Mouse (Mus musculus) B cell, adult 2 months (primary cell): ENCODE data around the gene Gtpbp1.

Source experiments
- DNase-seq, 2 experiments: peaks; one replicate each; pipeline ENCODE4 v3.0.0; 2022

Gtpbp1 gene

DNA sequence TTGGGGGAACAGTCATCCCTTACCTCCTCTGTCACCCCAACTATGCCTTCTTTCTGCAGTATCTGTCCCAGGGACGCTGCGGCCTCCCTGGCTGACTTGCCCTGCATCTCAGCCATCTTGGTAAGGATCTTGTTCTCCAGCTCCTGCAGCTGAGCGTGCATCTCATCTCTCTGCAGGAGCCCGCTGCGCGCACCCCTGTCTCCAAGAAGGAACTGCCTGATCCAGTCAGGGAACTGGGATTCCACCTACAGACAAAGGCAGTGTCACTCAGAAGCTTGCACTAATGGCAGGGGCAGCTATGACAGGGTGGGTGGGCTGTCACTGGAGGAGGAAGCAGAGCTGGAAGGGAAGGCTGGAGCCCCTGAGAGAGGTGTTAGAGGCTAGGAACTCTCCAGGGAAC, 37.2 kb downstream of the Gtpbp1 start:
- DNase-seq: peak in 1 of 2 experiments; percentile 20

DNA sequence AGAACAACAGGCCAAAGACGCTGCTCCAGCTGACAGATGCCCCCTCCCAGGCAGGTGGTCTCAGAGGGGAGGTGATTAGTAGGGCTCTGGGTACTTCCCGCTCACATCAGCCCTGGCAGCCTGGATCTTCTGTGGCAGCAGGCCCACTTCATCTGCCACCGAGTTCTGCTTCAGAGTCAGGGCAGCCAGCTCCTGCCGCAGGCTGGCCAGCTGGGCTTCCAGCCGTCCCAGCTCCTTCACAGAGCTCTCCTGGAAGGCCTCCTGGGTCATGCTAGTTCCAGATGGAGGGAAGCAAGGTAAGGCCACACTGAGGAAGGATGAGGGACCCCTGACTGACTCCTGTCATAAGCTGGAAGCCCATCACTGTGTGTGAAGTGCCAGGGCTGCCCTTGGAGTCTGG, 37.7 kb downstream of the Gtpbp1 start:
- no peak for DNase-seq

GRCm38 (mm10) chr15:79728731-79729388, 38.2 kb downstream of the Gtpbp1 start:
- DNase-seq: peak in 1 of 2 experiments; percentile 15

- no peak for DNase-seq
Measured at GRCm38 (mm10) chr15:79731554-79731953, 40.9 kb downstream of the Gtpbp1 start.

DNA sequence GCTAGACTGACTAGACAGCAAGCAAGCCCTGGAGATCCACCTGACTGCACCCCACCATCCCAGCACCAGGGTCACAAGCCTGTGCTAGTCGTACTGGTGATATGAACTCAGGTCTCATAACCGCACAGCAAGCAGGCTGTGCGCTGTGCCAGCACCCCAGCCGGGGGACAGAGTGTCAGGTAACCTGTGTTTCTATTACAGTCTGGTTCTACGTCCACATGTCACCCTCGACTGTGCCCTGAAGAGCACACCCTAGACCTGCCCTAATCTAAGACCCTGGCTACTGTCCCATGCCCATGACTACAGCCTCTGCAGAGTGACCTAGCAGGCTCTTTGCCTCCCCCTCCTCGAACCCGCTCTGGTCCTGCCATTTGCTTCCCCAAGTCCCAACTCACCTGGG, 42.5 kb downstream of the Gtpbp1 start:
- no peak for DNase-seq

- DNase-seq: no peak
Measured at GRCm38 (mm10) chr15:79733640-79734039, 43.0 kb downstream of the Gtpbp1 start.

- DNase-seq: no peak
Measured at GRCm38 (mm10) chr15:79734311-79734710, 43.7 kb downstream of the Gtpbp1 start.

GRCm38 (mm10) chr15:79740739-79741138, 50.1 kb downstream of the Gtpbp1 start:
- DNase-seq: peak in 1 of 2 experiments; percentile 12

- peak; percentile 65 to 71 for DNase-seq
Measured at GRCm38 (mm10) chr15:79741173-79741858, 50.7 kb downstream of the Gtpbp1 start.

DNA sequence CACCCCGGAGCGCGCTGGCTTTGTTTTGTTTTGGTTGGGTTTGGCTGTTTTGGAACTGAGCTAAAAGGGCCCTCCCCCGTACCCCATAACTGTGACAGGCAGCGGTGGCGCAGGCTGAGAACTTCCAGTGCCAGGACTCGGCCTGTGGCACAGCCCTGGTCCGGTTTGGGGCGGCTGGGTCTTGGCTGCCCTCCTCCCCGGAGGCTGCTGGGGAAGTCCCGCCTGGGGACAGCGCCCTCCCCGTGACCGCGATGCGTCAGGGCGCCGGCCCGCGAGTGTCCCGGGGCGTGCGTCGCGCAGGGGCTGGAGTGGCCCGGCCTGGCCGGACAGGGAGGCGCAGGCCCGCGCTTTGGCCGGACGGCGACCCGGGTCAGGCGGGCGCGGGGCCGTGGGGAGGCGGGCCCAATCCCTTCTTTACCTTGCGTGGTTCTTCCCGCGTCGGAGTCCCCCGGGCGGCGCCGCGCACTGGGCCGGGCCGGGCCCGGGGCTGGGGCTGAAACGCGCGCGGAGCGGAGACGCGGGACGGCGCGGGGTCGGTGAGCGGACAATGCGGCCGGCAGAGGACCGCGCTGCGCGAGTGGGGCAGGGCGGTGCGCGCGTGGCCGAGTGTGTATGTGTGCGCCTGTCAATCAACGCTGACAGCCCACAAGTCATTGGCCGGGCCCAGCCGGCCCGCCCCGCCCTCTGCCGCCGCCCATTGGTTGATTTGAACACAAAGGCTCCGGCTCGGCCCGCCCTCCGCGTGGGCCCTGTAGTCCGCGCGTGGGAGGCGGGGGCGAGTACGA, 51.5 kb downstream of the Gtpbp1 start, which contains the start of gene Sun2:
Gene Sun2 (minus strand): TSS at position 616 of the 785 bp plus-strand sequence.
- peak; percentile 97 for DNase-seq

GRCm38 (mm10) chr15:79742706-79743023, 52.0 kb downstream of the Gtpbp1 start:
- DNase-seq: no peak

DNA sequence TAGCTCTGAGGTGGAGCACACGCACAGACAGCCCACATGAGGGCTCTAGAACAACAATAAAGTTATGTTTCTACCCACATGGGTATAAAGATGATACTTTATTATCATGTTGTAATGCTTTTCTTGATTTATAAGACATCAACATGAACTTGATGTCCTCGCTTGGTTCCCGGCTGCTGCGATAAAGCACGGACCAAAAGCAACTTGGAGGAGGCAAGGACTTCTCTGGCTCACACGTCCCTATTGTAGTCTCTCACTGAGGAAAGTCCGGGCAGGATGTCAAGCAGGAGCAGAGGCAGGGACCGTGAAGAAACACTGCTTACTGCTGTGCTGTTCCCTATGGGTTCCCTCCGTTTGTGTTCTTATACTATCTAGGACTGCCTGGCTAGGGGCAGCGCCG, 53.4 kb downstream of the Gtpbp1 start:
- DNase-seq: no peak

GRCm38 (mm10) chr15:79744742-79745141, 54.1 kb downstream of the Gtpbp1 start:
- DNase-seq: no peak

DNA sequence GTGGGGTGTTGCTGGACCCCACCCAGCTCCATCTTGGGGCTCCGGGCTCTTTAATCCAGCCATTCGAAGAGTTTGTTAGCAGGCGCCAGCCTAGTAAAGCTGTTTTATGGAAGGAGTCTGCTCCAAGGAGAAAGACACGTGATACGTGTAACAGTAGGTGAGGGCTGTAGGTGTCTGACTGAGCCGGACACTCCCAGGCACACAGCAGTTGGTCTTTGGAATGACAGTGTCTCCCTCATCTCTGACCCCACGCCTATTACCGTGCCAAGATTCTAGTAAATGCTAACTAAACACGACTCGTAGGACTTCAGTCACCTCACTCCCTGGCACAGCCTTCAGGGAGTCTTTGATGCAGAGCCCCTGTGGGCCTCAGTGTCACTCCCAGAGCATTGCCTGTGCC, 54.7 kb downstream of the Gtpbp1 start:
- DNase-seq: no peak

DNA sequence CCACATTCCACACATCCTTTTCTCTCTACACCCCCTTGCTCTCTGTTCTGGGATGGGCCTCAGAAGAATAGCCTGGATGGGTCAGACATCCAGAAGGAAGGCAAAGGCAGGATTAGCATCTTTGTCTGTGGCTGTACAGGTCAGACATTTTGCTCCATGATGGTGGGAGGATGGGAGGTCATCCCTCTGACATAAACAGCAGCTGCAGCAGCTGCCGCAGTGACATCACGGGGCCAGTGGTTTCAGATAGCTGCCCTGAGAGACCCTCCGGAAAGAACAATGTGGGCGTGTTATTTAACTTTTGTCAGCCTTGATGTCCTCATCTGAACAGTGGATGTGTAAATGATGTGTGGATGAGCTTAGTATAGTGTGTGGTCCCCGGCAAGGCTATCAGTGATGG, 55.2 kb downstream of the Gtpbp1 start:
- DNase-seq: no peak

DNA sequence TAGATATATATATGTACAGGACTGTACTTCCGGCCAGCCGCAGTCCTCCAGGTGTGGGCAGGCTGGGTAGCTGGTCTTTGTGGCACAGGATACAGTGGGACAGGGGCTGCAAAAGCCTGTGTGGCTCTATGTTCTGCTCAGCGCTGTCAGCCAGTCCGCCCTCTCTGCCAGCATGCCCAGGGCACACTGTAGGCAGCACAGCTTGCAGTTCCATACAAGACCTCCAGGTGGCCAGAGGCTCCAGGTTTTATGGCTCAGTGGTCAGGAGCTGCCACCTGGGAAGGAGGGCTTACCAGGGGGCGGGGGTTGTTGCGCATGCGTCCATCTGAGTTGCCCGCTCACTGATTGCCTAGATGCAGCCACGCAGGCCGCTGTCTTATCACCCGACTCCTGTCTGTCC, 57.4 kb downstream of the Gtpbp1 start:
- peak; percentile 59 for DNase-seq

DNA sequence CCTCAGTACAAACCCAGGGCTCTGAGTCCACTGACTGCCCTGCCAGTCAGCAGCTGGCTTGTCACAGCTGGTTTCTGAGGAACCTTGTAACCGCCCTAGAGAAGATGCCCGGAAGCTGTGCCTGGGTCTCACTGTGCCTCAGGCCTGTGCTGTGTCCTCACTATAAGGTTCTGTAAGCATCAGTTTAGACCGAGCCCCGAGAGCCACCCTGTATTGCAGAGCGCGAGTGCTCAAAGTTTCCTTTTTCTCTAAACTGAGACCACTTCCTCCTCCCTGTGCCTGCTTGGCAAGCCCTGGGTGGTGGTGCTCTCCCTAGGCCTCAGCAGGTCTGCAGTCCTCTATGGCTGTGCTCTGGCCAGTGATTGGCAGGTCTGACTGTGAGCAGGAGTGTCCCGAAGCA, 58.5 kb downstream of the Gtpbp1 start:
- DNase-seq: no peak

DNA sequence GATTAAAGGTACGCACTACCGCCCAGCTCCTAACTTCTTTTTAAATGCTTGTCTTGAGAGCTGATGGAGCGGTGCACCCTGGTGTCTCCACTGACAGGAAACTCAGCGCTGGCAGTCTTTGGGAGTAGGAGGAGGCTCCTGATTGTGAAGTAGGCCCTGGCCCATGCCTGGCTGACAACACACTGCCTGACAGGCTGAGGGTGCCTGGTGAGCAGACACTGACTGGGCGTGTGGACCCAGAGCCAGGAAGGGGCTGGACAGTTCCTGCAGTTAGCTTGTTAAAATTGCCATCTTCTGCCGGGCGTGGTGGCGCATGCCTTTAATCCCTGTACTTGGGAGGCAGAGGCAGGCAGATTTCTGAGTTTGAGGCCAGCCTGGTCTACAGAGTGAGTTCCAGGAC, 59.6 kb downstream of the Gtpbp1 start:
- no peak for DNase-seq

DNA sequence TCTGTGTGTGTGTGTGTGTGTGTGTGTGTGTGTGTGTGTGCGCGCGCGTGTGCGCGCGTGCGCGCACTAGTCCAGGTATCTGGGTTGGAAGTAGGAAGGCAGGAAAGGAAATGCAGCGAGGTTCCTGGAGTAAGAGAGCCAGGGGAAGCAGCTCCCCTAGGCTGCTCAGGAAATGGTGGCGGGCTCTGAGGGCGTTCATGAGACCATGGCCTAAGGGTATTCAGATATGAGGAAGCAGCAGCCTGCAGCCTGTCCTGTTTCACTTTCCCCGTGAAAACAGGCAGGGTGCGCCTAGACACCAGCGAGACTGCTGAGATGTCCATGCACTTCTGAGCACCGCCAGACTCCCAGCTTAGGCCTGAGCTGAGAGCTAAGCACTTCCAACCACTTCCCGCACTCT, 61.1 kb downstream of the Gtpbp1 start:
- DNase-seq: peak; percentile 56 to 62

- peak; percentile 87 for DNase-seq
Measured at GRCm38 (mm10) chr15:79752742-79753419, 62.2 kb downstream of the Gtpbp1 start.

DNA sequence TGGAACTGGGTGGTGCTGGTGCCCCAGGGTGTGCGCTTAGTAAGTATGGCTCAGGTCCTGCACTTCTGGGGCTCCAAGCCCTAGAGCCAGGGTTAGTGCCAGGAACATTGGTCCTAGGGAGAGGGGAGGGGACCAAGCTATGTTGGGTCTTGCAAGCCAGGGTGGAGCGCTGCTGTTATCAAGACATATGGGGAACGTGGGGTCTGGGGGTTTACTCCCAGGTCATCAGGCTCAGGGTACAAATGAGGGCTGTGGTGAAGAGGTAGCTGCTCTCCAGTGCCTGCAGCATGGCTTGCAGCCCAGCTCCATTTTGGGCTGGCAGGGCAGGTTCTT, 62.7 kb downstream of the Gtpbp1 start:
- DNase-seq: no peak

DNA sequence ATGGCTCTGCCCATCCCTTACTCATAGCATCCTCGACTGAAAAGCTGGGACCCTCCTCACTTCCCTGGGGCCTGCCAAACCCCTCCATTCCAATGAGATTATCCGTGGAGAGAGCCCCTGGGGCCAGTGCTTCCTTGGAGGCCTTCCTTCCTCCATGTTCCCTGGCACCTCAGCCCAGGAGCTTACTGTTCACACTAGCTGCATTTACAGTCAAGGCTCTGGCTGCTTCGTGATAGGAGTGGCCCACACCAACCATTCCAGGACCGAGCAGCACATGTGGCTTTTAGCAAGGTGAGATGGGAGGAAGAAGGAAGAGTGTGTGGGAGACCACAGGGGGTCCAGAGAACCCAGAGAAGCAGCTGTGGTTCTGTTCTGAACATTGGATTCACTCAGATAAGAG, 63.2 kb downstream of the Gtpbp1 start:
- no peak for DNase-seq

DNA sequence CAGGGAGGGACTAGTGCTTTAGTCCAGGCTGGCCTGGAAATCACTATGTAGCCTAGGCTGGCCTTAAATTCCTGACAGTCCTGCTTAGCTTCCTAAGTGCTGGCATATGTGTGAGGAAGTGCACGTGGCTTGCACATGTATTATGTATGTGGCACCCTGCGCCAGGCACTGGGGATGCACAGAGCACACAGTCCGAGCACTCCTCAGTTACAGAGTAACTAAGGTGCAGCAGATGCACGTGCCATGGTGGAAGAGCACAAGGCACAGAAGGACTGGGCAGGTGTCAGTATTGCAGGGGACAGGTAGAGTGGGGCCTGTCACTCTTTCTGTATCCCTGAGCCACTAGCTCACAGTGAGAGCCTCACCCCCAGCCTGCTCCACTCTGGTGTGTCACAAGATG, 64.5 kb downstream of the Gtpbp1 start:
- DNase-seq: no peak
